Mouse (Mus musculus) gastrocnemius, postnatal 14 days (tissue): ENCODE data around the gene Ralgps2. TPM values are rescaled to one million over a fixed set of nuclear protein-coding genes. Genes with fewer than 3 reads are reported as not detected.
A peak's percentile ranks its signal among the peaks of the same experiment; 100 is the strongest.

ENCODE experiments used
- DNase-seq: peaks from one replicate; pipeline ENCODE4 v3.0.0; 2021; ENCODE audit warnings: mixed read lengths
- intact Hi-C: fragments of 180-260 bp; cut with DNase I; formaldehyde crosslinking; loops from one replicate; pipeline ENCODE4 v1.15.1; 2025; ENCODE audit warnings: low total_unique reads
- total RNA-seq, 2 experiments: library from RNA; stranded (reverse); gene quantifications; 2 replicates each; pipeline ENCODE4 v1.2.3; 2021

Ralgps2 gene
- total RNA-seq, 2 experiments from 2014 or later: 5.1 to 6.4 TPM

DNA sequence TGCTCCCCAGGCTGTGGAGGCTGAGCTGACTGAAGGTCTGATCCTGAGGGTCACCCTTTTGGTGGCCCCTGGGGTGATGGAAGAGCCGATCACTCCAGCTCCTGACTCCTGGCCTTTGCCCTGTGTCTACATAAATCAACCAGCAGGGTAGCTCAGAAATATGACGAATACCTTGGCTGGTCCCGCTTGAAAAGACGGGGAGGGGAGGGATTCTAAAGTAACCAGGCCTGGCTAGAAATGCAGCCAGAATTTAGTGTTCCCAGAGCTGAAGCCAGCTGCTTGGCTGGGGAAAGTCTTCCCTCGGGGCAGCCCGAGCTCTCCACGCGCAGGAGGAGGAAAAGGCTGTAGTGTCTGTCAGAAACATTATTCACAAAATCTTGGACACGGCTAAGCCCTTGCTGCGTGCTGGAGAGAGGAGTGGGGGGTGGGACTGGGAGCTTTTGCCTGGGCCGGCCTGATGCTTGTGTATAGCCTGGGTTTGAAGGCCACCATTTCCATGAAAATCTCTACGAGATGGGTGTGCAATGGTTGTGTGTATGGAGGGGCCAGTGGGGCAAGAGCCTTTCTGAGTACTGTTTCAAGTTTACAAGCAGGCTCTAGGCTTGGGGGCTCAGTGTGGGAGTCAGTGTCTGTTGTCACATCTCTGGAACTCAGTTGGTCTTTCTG is 158.2 kb downstream of the Ralgps2 start:
- intact Hi-C loops: no loop called here
- DNase-seq: peak; percentile 87

DNA sequence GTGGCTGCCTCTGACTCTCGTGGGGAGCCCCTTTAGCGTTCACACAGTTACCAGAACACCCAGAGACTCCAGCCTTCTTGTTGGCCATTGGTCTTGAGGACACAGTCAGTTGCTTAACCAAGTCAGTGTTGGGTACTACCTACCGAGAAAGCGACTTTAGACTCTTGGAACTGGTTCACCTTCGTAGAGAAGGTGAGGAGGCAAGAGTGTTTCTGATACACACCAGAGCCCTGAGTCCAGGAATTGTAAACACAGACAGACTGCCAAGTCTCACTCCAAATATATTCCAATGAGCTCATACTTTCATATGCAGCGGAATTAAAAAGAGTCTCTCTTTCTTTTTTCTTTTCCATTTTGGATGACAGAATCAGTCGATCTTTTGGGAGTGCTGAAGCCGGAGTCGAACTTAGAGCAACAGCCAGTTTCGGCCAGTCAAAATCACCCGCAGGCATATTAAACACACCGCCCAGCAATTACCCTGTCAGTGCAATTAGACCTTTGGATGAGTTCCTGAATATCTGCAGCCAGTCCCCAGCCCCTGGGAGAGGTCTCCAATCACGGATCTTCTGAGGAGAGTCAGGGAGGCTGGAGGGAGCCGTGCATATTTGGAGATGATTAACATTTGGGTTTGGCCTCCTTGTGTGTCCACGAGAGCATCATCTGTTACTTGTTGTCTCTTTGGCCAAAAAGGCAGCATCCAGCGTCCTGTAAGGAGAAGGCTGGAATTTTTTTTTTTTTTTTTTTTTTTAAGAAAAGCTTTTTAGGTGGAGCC is 159.0 kb downstream of the Ralgps2 start:
- peak; percentile 35 for DNase-seq
- intact Hi-C loops: no loop called here

DNA sequence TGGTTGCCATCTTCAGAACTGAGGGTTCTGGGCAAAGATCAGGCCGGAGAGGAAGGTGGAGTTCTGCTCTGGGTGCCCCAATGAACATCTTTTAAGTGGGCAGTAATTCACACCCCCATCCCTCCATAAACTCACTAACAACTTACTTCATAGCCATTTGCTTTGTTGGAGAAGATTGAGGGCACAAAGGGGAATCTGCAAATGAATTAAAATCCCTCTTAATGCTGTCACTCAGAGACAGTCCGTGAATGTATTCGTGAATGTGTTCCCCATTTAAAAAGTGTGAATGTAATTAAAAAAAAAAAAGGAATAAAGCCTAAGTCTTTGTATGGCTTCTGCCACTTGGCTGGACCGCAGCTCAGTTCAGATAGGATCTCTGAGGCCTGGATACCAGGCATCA is 159.8 kb downstream of the Ralgps2 start:
- intact Hi-C loops: no loop called here
- DNase-seq: no peak

DNA sequence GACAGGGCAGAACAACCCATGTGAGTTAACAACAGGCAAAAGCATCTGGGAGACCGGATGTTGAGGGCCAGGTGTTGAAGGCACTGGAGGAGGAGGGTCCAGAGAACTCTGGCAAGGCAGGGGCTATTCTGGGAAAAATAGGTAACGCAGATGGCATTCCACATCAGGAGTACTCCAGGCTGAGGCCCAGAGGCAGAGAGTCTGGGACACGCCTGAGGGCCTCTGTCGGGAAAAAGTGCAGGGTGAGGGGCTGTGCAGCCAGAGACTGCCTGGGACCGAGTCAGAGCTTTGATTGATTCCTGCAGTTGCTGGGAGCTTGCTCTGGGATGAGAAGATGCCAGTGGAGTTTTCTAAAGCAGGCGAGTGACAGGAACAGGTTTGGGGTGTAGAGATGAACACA is 160.4 kb downstream of the Ralgps2 start:
- intact Hi-C loops: no loop called here
- DNase-seq: no peak

DNA sequence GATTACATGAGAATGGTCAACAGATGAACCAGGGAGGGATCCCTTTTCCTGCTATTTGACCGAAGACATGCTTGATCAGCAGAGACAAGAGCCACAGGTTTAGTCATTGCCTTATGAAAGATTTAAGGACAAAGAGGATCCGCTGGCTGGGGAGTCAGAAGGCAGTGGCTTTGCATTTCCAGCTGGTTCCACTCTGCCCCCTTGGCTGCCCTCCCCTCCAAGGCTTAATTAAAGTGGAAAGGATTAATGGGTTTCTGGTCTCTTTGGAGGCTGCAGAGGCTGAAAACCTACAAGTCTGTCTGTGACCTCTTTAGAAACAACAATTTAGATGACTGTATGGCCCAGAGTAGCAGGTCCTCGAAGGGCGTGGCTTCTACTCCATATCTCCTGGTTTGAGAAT is 161.5 kb downstream of the Ralgps2 start:
- intact Hi-C loops: no loop called here
- no peak for DNase-seq

DNA sequence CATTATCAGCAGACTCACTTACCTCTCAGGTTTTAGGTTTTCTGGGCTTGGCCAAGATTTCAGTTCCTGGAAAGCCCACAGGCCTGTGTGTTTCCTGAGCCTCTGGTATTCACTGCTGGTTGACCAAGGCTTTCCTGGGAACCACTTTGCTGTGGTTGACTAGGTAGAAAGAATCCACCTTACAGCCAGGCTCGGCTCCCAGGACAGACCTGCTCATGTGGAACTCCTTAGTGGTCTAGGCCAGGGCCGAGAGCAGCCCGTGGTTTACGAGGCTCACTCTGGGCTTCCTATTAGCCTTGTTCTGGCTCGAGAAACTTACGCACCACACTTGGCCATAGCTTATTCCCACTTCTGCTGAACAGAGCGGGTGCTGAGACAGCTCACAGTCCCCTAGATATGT is 163.4 kb downstream of the Ralgps2 start:
- intact Hi-C loops: no loop called here
- DNase-seq: no peak

DNA sequence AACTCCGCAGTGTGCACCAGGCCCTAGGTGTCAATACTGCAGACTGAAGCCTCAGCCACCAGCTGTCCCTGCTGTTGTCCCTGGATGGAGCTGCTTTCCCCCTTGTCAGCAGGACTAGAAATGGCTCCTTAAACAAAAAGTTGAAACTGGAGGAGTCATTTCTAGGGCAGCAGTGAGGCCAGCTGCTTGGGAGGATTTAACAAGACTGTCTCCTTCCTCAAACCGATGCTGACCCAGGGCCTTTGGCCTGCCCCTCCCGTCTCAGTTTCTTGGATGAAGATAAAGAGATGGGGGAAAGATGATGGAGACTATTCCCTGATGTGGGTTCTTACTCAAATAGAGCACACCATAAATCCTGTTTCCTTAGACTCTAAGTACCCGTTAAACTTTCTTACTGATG is 164.2 kb downstream of the Ralgps2 start:
- intact Hi-C loops: no loop called here
- no peak for DNase-seq

DNA sequence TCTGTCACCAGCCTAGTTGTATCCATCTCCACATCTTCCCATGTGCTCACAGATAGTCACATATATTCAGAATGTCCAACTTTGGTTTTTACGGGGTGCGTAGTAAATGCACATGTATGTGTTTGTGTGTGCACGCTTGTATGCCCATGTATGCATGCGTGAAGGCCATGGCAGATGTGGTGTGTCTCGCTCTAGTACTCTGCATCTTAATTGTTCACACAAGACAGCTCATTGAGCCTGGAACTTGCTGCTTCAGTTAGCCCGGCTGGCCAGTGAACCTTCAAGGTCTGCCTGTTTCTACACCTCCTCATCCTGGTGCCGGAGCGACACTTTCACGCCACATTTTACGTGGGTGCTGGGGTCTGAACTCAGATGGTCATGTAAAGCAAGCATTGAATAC is 168.6 kb downstream of the Ralgps2 start:
- intact Hi-C loops: no loop called here
- DNase-seq: no peak

DNA sequence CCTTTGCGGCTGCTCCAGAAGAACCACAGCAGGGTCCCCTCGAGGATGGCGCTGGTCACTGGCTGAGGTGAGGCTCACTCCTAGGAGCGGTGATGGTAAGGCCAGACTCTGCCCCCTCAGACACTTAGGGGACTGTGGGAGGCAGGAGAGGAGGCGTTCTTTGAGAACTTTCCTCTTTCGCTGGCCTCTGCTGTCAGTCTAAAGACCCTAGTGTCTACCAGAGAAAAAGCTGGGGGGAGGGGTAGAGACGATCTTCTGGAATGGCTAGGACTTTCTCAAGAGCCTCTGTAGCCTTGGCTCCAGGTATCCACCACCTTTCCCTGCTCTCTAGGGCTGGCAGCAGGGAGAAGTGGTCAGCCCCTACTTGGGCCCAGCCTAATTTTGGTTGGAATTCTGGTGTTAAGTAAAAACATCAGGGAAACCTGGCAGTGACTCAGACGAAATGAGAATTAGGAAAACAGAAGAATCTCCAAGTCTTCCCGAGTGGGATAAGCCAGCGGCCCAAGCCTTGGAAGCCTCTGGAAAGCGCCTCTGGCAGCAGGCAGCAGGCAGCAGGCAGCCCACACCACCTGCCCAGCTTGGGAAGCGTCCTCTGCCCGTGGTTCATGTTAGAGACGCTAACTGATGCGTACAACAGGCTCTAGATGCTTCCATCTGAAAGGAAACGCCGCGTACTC is 169.7 kb downstream of the Ralgps2 start:
- DNase-seq: peak; percentile 53
- intact Hi-C loops: no loop called here

DNA sequence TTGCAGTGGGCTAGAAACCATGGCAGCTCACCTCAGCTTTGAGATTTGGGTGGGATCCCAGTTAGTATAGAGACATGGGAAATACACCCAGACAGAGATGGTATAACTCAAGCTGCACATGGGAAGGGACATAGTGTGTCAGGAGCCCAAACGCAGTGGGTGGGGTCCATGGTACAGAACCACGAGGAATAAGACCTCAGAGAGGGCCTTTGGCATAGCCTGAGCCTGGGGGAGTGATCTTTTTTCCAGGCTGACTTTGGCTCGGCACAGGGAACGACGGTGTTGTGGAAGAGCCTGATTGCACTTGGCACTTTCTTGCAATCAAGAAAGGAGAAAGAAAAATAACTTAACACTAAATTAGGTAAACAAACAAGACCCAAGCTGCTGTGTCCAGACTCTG is 170.3 kb downstream of the Ralgps2 start:
- intact Hi-C loops: no loop called here
- no peak for DNase-seq

DNA sequence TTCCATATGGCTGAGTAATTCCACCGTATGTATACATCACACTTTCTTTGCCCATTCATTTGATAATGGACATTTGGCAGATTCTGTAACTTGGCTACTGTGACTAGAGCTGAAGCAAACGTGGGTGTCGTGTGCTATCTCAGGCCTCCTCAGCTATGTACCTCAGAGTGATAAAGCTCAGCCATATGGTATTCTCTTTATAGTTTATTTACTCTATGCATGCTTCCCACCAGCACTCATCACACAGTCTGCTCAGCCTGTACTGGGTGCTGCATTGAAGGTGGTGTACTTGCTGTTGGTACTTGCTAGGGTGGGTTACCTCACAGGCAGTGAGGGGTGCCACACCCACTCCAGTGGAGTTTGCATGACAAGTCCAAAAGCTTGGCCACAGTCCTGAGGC is 174.1 kb downstream of the Ralgps2 start:
- no peak for DNase-seq
- intact Hi-C loops: no loop called here

DNA sequence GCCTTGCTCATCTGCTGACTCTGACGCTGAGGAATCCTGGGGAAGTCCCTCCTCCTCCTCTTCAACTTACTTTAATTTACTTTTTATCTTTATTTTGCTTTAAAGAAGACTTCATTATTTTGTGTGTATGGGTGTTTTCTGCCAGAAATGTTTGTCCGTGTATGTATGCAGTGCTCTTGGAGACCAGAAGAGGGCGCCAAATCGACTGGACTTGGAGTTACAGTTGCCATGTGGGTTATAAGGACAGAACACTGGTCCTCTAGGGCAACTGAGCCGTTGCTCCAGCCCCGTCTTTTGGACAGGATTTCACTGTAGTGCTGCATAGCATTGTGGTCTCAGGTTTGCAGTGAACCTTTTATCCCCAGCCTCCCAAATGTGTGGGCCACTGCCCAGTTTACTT is 174.8 kb downstream of the Ralgps2 start:
- no peak for DNase-seq
- intact Hi-C loops: no loop called here

DNA sequence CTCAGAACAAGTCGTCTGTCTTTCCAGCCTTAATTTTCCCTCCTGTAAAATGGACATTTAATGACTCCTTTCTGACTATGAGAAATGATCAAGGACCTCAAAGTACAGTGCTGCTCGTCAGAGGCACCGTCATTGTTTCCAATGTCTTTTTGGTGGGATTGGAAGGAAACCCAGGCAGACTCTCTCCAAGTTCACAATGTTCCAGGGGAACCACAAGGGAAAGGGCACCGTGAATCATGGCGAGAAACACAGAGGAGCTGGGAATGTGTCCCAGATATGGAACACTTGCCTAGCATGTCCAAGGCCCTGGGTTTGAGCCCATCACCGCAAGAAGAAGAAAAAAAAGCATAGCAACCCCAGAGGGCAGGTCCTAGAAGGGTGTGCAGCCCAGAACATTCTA is 176.1 kb downstream of the Ralgps2 start:
- intact Hi-C loops: no loop called here
- DNase-seq: no peak

DNA sequence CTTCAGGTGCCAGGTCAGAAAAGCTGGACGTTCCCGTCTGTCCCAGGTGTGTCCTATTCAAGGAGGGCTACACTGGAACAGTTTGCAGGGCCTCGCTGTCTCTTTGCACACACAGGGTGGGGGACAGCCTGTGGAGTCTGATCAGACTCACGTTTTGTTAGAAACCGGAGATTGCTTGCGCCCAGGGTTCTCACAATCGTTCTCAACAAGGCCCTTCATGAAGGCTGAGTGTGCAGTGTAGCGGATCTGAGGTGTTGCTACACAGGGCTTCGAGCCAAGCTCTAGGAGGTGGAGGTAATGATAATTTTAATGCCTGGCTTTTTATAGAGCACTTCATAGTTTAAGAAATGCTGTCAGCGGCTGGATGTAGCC is 178.0 kb downstream of the Ralgps2 start:
- intact Hi-C loops: no loop called here
- no peak for DNase-seq

DNA sequence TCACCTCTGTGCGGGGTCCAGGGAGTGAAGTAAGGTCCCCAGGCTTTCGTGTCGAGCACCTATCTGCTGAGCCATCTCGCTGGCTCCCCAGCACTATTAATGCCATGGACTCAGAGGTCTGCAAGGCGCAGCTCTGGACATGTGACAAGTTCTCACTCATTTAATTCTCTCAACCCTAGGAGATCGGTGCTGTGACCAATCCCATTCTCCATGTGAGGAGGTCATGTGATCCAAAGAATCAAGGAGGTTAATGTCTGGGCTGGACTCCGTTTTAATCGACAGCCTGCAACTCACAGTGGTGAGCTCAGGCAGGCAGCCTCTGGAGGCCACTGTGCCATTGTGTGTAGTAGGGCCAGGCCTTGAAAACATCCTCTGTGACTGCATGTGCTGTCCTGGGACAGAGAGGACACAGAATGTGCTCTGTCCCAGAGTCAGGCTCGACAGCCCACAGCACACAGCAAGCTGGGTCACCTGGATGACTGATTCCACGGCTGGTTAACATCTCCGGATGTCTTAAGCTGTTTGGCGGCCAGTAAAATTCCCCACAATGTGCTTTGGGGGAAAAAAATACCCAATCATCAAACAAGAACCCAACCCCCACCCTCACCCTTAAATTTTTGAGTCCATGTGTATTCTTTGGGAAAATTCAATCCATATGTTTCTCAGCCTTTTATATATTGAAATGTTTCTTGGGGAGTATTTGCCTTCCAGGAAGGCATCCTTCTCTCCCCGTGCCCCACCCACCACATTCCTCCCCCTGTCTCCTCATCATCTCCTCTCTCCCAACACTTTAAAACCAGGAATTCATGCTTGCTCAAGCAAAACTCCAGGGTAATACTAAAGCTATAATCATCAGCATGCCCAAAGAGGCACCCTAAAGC is 178.6 kb downstream of the Ralgps2 start:
- intact Hi-C loops: no loop called here
- no peak for DNase-seq

DNA sequence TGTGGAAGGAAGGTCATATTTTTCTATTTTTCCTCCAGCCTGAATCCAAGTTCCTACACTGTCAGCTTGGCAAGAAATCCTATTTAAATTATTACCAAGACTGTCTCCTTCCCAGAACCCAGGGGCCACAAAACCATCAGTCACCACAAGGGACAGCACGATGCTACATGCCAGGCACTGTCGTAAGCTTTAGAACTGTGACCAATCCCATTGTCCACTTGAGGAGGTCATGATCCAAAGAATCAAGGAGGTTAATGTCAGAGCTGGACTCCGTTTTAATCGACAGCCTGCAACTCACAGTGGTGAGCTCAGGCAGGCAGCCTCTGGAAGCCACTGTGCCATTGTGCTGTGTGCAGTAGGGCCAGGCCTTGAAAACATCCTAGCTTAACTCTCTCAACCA is 181.1 kb downstream of the Ralgps2 start:
- intact Hi-C loops: no loop called here
- DNase-seq: no peak

DNA sequence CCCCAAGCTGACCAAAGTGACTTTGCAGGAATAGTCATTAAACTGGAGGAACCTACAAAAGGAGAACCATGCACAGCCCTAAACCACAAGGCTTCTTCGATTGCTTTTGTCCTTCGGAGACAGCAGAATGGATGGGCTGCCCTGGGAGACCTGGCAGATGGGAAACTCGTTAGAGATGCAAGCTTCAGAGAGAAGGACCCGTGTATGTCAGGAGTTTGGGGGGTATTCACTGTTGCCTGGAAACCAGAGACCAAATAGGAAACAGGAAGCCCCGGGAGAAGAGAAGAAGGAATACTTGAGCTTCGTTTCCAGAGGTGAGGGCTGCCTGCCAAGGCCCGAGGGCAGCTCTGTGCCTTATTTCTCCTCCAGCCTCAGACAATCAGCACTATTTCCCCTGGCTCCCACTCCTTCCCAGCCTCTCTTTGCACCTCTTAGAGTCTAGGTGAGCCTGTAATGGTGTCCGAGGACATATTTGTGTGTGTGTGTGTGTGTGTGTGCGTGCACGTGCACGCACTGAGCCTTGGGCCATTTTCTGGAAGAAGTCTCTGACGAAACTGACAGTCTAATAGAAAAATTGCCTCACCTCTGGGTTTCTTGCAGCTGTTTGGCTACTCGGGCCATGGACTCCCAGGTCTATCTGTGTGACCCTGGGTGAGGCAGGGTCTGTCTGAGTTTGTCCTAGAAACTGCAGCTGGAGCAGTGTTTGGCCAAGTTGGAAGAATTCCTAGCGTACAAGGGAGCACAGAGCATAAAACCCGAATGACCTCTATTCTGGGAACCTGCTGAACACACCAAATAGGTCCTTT is 184.6 kb downstream of the Ralgps2 start:
- intact Hi-C loops: no loop called here

More for the DNA sequence above, 184.6 kb downstream of the Ralgps2 start:
- peak; percentile 67 for DNase-seq
